Mouse (Mus musculus) erythroblast, embryonic 14.5 days (primary cell): Measurements from ENCODE around the gene Rad23a.

ENCODE experiments used
- GATA1 ChIP-seq: IDR thresholded peaks from 2 replicates; pipeline ENCODE4 v1.6.1; 2012; ENCODE audit warnings: low read length, inconsistent platforms, mixed read lengths
- TAL1 ChIP-seq: IDR thresholded peaks from 3 replicates; pipeline ENCODE4 v1.6.1; 2012; ENCODE audit warnings: low read length, inconsistent platforms, mixed read lengths

DNA sequence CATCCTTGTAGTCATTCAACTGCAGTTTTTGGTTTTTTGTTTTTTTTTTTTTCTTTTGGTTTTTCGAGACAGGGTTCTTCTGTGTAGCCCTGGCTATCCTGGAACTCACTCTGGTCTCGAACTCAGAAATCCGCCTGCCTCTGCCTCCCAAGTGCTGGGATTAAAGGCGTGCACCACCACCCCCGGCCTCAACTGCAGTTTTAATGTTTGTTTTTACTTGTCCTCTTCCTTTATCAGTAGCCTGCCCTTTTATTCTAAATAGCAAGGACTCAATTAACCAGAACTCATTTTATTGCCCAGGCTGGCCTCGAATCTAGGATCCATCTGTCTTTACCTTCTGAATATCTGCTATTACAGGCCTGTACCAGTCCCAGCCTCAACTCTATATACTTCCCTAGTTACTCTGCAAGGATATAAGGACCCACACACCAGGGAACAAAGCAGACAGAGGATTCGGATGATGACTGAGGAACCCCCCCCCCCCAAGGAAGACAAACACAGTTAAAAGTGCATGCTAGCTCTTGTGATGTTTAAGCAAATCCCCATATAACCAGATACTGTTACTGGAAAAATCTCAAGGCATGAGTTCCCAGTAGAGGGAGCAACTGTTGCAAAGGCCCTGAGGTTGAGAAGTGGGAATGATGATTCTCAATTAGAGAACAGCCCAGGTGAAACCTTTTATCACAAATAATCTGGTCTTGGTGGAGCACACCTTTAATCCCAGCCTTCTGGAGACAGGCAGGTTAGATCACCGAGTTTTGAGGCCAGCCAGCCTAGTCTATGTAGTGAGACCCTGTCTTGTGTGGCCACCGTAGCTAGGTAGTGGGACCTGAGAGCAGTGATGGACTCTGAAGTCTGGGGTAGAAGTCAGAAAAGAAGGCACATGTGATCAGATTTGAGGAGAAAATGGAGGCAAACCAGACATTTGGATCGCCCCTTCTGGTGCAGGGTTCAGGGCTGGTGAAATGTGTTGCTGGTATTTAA is 7.4 kb downstream of the Rad23a start:
- TF ChIP-seq TAL1 (no peak), GATA1 (no peak)
